ENCODE assay signal across 17 mouse cellular contexts in the genomic region with DNA sequence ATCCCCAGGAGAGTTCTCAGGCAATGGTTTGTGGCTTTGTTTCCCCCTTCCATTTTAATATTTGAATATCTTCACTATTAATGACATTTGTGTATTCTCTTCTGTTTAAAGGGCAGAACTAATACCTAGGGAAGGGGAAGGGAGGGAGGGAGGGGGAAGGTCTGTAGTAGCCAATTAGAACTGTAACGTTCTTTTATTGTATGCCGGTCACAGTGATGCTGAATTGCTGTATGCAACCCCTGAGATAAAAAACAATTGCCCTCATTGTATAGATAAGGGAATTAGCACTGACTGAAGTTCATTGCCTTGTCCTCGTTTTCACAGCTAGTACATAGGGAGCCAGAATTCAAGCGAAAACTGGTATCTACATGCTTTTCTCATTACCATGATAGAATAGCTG. TPM values are rescaled to one million over a fixed set of nuclear protein-coding genes. Genes with fewer than 3 reads are reported as not detected.
"Had no signal": no experiment of that assay in that cellular context is flagged by ENCODE, and none has a peak within 500 bp of the region (broad histone marks: within the 10 kb centered on the region; RNA-seq: fewer than 3 reads in every experiment).

No protein-coding gene starts in this region.

- DNase-seq: kidney, adult 11 months; kidney, adult 8-10 months; kidney, postnatal 10 days; kidney, postnatal 36 days; layer of hippocampus, postnatal 36 days; liver, embryonic 13.5 days; lung, adult 2 months; lung, postnatal 14 days; lung, postnatal 4 days; retina, postnatal 1 day; thymus, adult 2 months; thymus, postnatal 14 days; thymus, postnatal 4 days had no signal

- H3K4me1 ChIP-seq: kidney, embryonic 15.5 days; liver, embryonic 13.5 days had no signal

- H3K27me3 ChIP-seq: kidney, embryonic 15.5 days; liver, embryonic 13.5 days had no signal

- H3K4me3 ChIP-seq: kidney, embryonic 15.5 days; left cerebral cortex, adult 2 months; liver, embryonic 13.5 days; myocyte had no signal

- H3K27ac ChIP-seq: kidney, embryonic 15.5 days; left cerebral cortex, adult 2 months; liver, embryonic 13.5 days; stomach, postnatal 0 days had no signal

- H3K9ac ChIP-seq: kidney, embryonic 15.5 days; liver, embryonic 13.5 days had no signal

- H3K9me3 ChIP-seq: kidney, embryonic 15.5 days; liver, embryonic 13.5 days had no signal

- H3K4me2 ChIP-seq: kidney, embryonic 15.5 days; liver, embryonic 13.5 days had no signal

- H3K36me3 ChIP-seq: kidney, embryonic 15.5 days; liver, embryonic 13.5 days had no signal

RNA-seq across cellular contexts. Expression of a gene that starts 31.9 kb away (rescaled TPM):
- polyA plus RNA-seq: myocyte had no signal
